Mouse (Mus musculus) hindbrain, postnatal 0 days (tissue): ENCODE data around the gene Sulf2. TPM values are rescaled to one million over a fixed set of nuclear protein-coding genes. Genes with fewer than 3 reads are reported as not detected.

ENCODE experiments used
- ATAC-seq: fragments of 200-750 bp; cut with Nextera tagmentation; 2 replicates; pipeline ENCODE4 v1.8.0; 2017; ENCODE audit warnings: mild to moderate bottlenecking, moderate TSS enrichment, moderate library complexity
- DNase-seq: peaks from one replicate; pipeline ENCODE4 v3.0.0-alpha.2; 2015; ENCODE audit warnings: low spot score
- H3K27ac ChIP-seq: fragments of 300-500 bp; sonication (generic); 2 replicates; pipeline ENCODE4 v1.5.1; 2014; ENCODE audit warnings: mild to moderate bottlenecking
- H3K27me3 ChIP-seq: fragments of 300-500 bp; sonication (generic); 2 replicates; pipeline ENCODE4 v1.6.1; 2014; ENCODE audit warnings: low read length, mixed read lengths; ENCODE audit not compliant: insufficient read depth
- H3K36me3 ChIP-seq: fragments of 300-500 bp; sonication (generic); 2 replicates; pipeline ENCODE4 v1.6.1; 2014; ENCODE audit warnings: low read length, mixed read lengths; ENCODE audit not compliant: insufficient read depth
- H3K4me1 ChIP-seq: fragments of 300-500 bp; sonication (generic); 2 replicates; pipeline ENCODE4 v1.6.1; 2014; ENCODE audit warnings: antibody characterized with exemption, low read length, mixed read lengths; ENCODE audit not compliant: insufficient read depth
- H3K4me2 ChIP-seq: fragments of 300-500 bp; sonication (generic); 2 replicates; pipeline ENCODE4 v1.6.1; 2014; ENCODE audit warnings: low read depth, mild to moderate bottlenecking, low read length, moderate library complexity, mixed read lengths
- H3K4me3 ChIP-seq: fragments of 300-500 bp; sonication (generic); 2 replicates; pipeline ENCODE4 v1.5.1; 2014; ENCODE audit warnings: low read length
- H3K9ac ChIP-seq: fragments of 300-500 bp; sonication (generic); replicated peaks from 2 replicates; pipeline ENCODE4 v1.6.1; 2014; ENCODE audit warnings: mild to moderate bottlenecking, low read length, moderate library complexity, mixed read lengths
- H3K9me3 ChIP-seq: fragments of 300-500 bp; sonication (generic); 2 replicates; pipeline ENCODE4 v1.6.1; 2016; ENCODE audit warnings: low read length, mixed read lengths
- CTCF ChIP-seq: IDR thresholded peaks from 2 replicates; pipeline ENCODE4 v1.5.1; 2016; ENCODE audit warnings: antibody characterized with exemption, control low read depth, low read depth
- WGBS: fragments of 180-500 bp; shearing (Covaris S2); extraction: QIAGEN DNeasy Blood & Tissue Kit; methylation state at CpG from one replicate; pipeline ENCODE4 v1.1.7; 2014; 5-methylcytosine and 5-hydroxymethylcytosine counted together
- polyA plus RNA-seq: library from polyadenylated mRNA; unstranded; fragments of >200 nt; fragmentation: Nextera tagmentation; extraction: Ambion mirVana; gene quantifications from 2 replicates; pipeline ENCODE4 v1.2.1, GENCODE M21; 2015
- total RNA-seq: library from RNA; depleted of rRNA; stranded (reverse); fragments of >200 nt; gene quantifications from 2 replicates; pipeline ENCODE4 v1.2.3, GENCODE M21; 2014

The Sulf2 gene
- total and polyA plus RNA-seq, 2 experiments from 2014 or later = 81.6 to 111 TPM

DNA sequence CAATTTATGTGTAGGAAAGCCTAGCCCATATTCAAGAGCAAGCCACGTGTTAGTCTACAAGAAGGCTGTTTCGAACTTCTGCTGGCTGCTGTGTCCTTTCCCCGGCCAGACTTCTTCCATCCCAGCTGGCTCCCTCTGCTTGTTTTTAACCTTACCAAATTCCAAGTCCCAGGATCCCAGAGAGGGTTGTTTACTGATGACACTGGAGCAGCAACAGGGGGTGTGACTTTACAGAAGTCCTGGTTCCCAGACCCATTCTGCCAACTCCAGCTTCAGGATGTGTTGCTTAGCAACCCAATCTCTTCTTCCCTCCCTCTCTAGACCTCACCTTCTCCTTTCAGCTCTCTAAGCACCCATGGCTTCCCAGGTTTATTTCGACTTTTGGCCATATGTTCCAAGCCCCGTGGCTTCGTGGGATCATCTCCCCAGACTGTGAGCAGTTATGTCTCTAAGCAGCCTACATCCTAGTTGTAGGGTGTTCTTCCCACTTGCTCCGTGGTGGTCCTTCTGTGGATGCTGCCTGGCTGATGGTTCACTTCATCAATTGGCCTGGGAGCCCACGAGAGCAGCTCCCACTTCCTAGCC lies 20.2 kb upstream of the Sulf2 start:
- no peak overlapping the region for H3K4me3 ChIP-seq
- peaks cover 7% of the 10 kb centered on the region; the same call in 1 of the 2 replicates for H3K4me1 ChIP-seq
- H3K9ac ChIP-seq = no peak overlapping the region
- H3K27me3 ChIP-seq = 0 out of 2 replicates have a peak, but pooled peaks cover 4% of the 10 kb centered on the region
- no peak for DNase-seq
- no peaks in the 10 kb centered on the region for H3K36me3 ChIP-seq
- no peak for TF ChIP-seq CTCF
- H3K27ac ChIP-seq = 0 out of 2 replicates have a peak overlapping the region, but pooled peaks have one; percentile 23
- no peak overlapping the region for H3K4me2 ChIP-seq
- H3K9me3 ChIP-seq = no peaks in the 10 kb centered on the region
- no peak for ATAC-seq
- WGBS = 45% methylated on average over 8 of the region's 8 CpGs

DNA sequence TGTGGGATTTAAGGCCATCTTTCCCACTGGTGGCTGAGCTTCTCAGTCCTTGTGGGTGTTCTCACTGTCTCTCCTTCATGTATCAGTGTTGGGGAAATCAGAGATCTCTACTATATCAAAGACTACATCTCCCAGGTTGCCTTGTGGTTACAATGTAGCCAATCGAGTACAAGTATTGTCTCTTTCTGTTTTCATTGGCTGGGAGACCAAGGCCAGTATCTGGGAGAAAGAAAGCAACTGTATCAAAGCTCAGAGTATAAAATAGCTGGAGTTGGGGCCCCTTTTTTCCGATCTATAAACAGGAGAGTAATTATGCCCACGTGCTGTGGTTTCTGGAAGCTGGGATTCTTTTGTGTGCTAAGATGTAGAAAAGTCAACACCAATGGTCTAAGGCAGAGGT lies 19.7 kb upstream of the Sulf2 start:
- DNase-seq = peak; percentile 76
- 0 out of 2 replicates have a peak overlapping the region, but pooled peaks have one; percentile 23 for H3K27ac ChIP-seq
- no peaks in the 10 kb centered on the region for H3K9me3 ChIP-seq
- peak; percentile 55; the same call in 1 of the 2 replicates for ATAC-seq
- H3K4me2 ChIP-seq = no peak overlapping the region
- 26% methylated on average over 3 of the region's 3 CpGs for WGBS
- no peak overlapping the region for H3K4me3 ChIP-seq
- no peak for TF ChIP-seq CTCF
- H3K27me3 ChIP-seq = 0 out of 2 replicates have a peak, but pooled peaks cover 4% of the 10 kb centered on the region
- peaks cover 7% of the 10 kb centered on the region; the same call in 1 of the 2 replicates for H3K4me1 ChIP-seq
- no peaks in the 10 kb centered on the region for H3K36me3 ChIP-seq
- no peak overlapping the region for H3K9ac ChIP-seq

DNA sequence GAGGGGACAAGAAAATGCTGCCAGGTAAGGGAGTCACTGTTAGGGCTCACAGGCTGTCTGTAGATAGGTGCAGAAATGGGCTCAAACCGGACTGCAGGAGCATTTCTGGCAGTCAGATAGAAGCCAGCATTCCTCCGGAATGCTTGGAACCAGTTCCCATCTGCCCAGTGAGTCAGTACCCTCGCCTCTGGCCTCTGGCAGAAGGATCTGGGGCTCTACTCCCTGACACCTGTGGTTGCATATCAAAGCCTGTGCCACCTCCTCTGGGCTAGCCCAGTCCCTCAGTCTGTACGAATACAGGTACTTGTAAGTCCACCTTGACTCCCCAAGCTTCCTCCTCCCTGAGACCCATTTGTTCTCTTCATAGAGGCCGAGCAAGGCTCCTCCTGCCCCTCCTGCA lies 17.7 kb upstream of the Sulf2 start:
- Histone ChIP-seq H3K4me1 (peaks cover 7% of the 10 kb centered on the region; the same call in 1 of the 2 replicates), H3K27me3 (0 out of 2 replicates have a peak, but pooled peaks cover 4% of the 10 kb centered on the region), H3K27ac (no peak overlapping the region), H3K9ac (no peak overlapping the region), H3K4me2 (no peak overlapping the region), H3K4me3 (no peak overlapping the region), H3K9me3 (no peaks in the 10 kb centered on the region), H3K36me3 (no peaks in the 10 kb centered on the region)
- no peak for TF ChIP-seq CTCF
- DNase-seq = no peak
- WGBS = 74% methylated on average over 5 of the region's 5 CpGs
- no peak for ATAC-seq

DNA sequence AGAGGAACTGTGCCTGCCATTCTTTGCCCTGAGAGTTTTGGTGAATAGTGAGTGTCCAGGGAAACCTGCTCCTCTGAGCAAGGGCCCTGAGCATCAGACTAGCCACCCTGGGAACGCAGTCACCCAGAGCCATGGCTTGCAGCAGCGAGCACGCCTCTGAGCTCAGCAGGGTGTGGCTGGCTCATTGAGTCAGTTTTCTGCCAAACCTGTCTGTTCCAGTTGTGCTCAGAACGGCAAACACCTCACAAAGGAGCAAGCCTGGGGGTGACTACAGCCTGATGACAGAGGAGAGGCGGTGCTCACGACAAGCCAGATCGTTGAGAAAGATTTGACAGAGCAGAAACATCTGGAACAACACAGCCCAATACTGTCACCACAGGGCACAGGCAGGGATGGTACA lies 14.7 kb upstream of the Sulf2 start:
- no peak for TF ChIP-seq CTCF
- no peak overlapping the region for H3K4me3 ChIP-seq
- no peak overlapping the region for H3K27ac ChIP-seq
- H3K4me1 ChIP-seq = 0 out of 2 replicates have a peak, but pooled peaks cover under 1% of the 10 kb centered on the region
- WGBS = 37% methylated on average over 7 of the region's 7 CpGs
- no peak for DNase-seq
- H3K9ac ChIP-seq = no peak overlapping the region
- H3K4me2 ChIP-seq = no peak overlapping the region
- ATAC-seq = no peak
- H3K9me3 ChIP-seq = no peaks in the 10 kb centered on the region
- H3K36me3 ChIP-seq = no peaks in the 10 kb centered on the region
- H3K27me3 ChIP-seq = 0 out of 2 replicates have a peak, but pooled peaks cover 4% of the 10 kb centered on the region

DNA sequence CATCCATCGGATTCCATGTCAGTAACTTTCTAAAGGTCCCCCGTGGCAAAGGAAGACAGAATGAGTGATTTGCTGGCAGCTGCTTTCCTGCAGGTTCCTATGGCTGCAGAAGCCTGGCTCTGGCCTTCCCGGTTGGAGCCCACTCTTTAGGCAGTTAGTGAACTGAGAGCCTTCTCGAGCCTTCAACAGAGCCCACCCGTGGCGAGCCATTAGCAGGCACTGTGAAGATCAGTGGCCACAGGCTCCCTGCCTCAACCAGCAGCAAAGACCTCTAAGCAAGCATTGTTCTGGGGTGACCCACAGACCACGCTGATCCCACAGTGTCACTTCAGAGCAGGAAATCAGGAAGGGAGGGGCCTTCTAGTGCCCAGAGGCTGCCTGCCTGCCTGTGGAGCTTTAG lies 13.4 kb upstream of the Sulf2 start:
- Histone ChIP-seq H3K4me1 (no peaks in the 10 kb centered on the region), H3K4me2 (no peak overlapping the region), H3K9ac (no peak overlapping the region), H3K27me3 (0 out of 2 replicates have a peak, but pooled peaks cover 4% of the 10 kb centered on the region), H3K36me3 (no peaks in the 10 kb centered on the region), H3K9me3 (no peaks in the 10 kb centered on the region), H3K4me3 (no peak overlapping the region), H3K27ac (no peak overlapping the region)
- TF ChIP-seq CTCF = no peak
- WGBS = 21% methylated on average over 7 of the region's 7 CpGs
- ATAC-seq (peak; percentile 27; the same call in 1 of the 2 replicates), DNase-seq (peak; percentile 57)

DNA sequence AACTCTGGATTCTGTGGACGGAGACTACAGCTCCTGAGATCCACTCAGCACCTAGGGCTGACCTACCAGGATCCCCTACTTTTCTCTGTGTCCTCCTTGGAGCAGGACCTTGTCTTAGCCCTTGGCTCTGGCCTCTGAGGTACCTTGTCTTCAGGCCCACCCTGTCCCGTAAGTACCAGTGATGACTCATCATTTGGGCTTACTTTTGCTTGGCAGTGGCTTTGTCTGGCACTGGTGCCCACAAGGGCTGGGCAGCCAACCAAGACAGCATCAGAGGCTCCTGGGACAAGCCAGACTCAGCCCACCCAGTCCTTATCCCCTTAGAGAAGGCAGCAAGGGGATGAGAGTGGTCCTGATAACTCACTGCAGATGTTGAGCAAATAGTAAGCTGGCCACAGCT lies 11.9 kb upstream of the Sulf2 start:
- H3K9ac ChIP-seq = no peak overlapping the region
- 69% methylated on average over 2 of the region's 2 CpGs for WGBS
- H3K36me3 ChIP-seq = no peaks in the 10 kb centered on the region
- ATAC-seq = no peak
- H3K9me3 ChIP-seq = no peaks in the 10 kb centered on the region
- no peak overlapping the region for H3K4me3 ChIP-seq
- H3K27ac ChIP-seq = no peak overlapping the region
- no peaks in the 10 kb centered on the region for H3K27me3 ChIP-seq
- DNase-seq = no peak
- no peak for TF ChIP-seq CTCF
- no peaks in the 10 kb centered on the region for H3K4me1 ChIP-seq
- H3K4me2 ChIP-seq = no peak overlapping the region

DNA sequence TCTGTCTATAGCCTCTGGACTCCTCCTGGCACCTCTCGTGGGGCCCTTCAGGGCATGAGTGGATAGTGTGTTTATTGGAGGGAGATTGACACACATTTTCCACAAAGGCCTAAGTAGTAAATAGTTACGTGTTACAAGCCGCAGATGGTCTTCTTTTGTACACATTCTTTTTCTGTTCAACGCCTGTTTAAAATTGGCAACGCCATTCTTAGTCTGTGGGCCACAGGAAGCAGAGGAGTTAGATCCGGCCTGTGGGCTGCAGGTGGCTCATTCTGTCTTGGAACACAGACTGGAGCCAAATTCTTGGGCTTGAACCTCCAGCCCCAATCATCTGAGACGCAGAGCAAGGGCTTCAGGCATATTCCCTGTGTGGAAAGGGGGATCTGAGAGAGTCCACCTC lies 9.9 kb upstream of the Sulf2 start:
- Histone ChIP-seq H3K4me3 (no peak overlapping the region), H3K9ac (no peak overlapping the region), H3K27ac (no peak overlapping the region), H3K4me2 (no peak overlapping the region), H3K27me3 (no peaks in the 10 kb centered on the region), H3K4me1 (no peaks in the 10 kb centered on the region), H3K9me3 (no peaks in the 10 kb centered on the region), H3K36me3 (no peaks in the 10 kb centered on the region)
- ATAC-seq (no peak), DNase-seq (no peak)
- TF ChIP-seq CTCF = no peak
- whole genome bisulfite sequencing = 36% methylated on average over 7 of the region's 7 CpGs
